Mouse (Mus musculus) inflammation-experienced regulatory T-cells, adult 6 months (primary cell): ENCODE measurements around the gene Arhgap40. TPM values are rescaled to one million over a fixed set of nuclear protein-coding genes. Genes with fewer than 3 reads are reported as not detected.

Source experiments
- ATAC-seq: one replicate; pipeline ENCODE4 v1.8.0; 2017
- polyA plus RNA-seq, 3 experiments: library from polyadenylated mRNA; unstranded; fragments of 100-300 nt; shearing (Covaris generic); gene quantifications; one replicate each; pipeline ENCODE4 v1.2.1; 2017

Arhgap40 gene
- polyA plus RNA-seq, 3 experiments from 2014 or later: not detected

DNA sequence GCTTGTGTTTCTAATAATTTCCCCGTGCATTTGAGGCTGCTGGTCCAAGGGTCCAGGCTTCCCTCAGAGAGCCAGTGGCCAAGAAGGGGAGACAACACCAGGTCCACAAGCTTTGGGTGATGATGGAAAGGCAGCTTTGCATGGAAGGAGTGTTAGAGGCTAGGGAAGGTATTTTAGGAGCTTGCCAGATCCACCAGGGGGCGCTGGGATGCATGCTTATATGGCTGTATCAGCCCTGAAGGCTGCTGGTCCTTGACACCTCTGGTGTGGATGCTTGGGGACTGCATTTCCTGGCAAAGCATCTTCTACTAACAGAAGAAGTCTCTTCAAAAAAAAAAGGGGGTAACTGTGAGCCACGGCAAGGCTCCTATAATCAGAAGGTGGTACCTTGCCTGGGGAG, 37.5 kb downstream of the Arhgap40 start:
- peak; percentile 67 for ATAC-seq

DNA sequence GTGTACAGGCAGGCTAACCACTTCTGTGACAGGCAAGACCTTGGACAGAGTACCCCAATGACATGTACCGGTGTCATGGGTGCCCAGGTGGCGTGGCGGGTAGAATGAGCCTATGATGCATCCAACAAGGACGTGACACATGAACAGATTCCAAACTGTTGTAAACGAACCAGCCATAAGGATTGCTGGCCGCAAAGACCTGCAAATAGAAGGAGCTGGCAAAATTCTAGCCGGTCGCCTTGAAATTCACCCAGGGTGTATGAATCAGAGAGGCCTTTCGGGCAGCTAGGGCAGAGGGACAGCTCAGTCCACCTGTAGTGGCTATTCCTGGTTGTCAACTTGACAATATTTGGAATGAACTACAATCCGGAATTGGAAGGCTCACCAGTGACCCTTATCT, 41.8 kb downstream of the Arhgap40 start:
- ATAC-seq: no peak

DNA sequence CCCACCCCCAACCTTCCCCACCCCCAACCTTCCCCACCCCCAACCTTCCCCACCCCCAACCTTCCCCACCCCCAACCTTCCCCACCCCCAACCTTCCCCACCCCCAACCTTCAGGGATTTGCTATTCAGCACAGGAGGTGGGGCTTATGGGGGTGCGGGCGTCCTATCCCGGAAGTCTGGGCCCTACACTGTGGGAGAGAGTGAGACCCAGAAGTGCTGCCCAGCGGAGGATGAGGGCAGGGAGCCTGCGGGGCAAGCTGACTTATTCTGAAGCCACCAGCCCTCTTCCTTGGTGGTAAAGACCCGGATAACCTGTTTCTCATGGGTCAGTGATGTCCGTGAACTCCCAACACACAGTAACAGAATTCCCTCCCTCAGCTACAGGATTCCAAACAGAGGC, 42.7 kb downstream of the Arhgap40 start:
- ATAC-seq: no peak

DNA sequence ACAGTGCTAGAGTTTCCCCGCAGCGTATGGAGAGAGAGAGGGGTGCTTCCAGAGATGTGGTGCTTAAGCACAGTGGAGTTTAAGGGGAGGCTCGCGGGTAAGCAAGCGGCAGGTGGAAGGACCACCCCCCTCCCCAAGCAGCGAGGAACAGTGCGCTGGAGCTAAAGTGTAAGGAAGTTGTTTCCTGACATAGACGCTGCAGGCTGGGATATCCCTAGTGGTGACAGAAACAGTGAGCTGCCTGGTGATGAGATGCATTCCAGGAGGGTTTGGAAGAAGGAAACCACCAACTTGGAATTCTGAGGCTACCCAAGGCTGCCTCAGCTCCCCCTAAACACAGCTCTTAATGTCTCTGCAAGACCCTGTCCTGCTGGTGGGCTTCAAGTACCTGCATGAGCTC, 43.2 kb downstream of the Arhgap40 start:
- ATAC-seq: no peak

DNA sequence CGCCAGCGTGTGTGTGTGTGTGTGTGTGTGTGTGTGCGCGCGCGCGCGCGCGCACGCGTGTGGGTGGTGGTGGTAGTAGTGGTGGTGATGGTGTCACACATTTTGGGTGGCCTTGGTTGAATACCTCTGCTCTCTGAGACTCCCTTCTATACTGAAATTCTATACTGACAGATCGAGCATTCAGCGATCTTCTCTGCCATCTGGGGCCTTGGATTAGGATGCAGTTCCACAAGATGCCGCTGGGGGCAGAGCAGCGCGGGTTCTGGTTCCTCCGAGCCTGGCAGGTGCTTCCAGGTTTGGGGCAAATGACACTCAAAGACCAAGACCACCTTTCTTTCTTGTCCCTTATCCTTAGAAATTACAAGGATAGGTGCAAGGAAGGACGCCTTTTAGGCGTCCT, 43.6 kb downstream of the Arhgap40 start:
- ATAC-seq: peak; percentile 56

DNA sequence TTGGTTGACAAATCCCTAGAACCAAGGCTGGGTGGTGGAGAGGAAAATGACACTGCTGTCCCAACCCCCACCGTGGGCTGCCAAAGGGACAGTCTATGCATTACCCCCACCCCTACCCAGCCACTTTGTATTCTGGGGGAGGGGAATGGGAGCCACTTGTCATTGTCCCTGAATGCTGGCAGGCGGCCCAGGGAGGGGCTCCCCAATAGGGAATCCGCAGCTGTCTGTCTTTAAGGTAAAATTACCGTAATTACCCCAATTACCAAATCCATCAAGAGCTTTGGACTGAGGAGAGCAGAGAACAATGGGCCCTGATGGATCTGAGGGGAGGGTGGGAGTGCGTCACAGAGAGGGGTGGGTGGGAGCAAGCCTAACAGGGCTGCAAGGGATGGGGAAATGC, 44.2 kb downstream of the Arhgap40 start:
- ATAC-seq: no peak

DNA sequence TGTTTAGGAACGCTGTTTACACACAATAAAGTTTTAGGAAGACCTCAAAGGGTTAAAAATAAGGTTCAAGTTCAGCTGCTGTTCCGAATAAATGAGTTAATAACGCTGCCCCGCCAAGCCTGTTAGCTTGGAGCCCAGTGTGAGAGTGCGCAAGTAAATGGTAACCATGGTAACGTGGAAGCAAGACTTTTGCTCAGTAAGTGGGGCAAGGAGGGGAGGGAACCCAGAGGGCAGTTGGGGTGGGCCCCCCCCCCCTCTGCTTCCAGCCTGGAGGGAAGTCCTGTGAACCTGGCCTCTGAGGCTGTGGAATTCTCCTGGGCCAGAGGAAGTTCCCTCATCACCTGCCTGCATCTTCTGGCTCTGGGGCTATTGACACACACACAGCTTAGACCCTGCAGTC, 47.3 kb downstream of the Arhgap40 start:
- ATAC-seq: no peak

DNA sequence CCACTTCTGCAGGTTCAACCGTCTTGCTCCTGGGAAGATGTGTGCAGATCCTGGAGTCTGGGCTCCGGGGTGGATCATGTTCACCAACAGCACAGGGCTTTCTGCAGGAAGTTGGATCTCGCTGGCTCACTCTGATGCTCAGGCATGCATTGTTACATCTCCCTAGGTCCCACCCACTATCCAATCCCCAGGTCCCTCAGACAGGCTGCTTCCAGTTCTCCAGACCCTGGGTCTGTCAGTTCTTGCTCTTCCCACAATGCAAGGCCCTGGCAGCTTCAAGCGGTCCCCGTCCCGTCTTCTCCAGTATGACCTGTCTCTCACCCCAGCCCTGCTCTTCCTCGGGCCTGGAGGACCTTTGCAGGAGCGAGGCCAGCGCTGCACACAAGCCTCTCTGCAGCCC, 48.2 kb downstream of the Arhgap40 start:
- no peak for ATAC-seq

DNA sequence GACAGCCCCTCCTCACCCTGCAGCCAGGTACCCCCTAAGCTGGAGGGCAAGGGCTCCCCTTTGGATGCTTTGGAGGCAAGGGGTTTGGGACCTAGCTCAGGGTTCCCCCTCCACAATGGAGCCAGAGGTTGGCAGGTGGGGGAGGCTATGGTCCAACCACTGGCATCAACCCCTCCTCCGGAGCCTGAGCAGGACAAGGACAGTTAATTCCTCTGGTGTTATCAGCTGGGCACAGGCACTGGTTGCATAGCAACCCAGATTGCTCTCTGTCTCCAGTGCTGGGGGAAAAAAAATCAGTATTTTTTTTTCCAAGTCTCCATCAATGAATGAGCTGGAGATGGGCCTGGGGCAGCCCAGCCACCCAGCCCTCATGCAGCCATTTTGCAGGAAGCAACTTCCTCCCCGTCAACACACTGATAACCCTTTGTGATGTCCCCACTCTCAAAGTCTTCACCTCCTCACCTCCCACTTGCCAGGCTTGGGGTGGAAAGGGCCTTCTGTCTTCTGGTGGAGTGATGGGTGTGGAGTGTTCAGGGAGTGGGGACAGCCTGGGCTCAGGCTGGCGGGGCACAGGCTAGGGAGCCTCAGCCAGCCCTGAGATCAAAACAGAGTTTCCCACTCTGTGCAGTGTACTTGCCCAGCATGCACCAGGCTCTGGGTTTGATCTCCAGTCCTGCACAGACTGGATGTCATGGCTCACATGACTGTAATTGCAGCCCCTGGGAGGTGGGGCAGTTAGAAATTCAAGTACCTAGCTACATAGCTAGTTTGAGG, 49.0 kb downstream of the Arhgap40 start:
- ATAC-seq: no peak

DNA sequence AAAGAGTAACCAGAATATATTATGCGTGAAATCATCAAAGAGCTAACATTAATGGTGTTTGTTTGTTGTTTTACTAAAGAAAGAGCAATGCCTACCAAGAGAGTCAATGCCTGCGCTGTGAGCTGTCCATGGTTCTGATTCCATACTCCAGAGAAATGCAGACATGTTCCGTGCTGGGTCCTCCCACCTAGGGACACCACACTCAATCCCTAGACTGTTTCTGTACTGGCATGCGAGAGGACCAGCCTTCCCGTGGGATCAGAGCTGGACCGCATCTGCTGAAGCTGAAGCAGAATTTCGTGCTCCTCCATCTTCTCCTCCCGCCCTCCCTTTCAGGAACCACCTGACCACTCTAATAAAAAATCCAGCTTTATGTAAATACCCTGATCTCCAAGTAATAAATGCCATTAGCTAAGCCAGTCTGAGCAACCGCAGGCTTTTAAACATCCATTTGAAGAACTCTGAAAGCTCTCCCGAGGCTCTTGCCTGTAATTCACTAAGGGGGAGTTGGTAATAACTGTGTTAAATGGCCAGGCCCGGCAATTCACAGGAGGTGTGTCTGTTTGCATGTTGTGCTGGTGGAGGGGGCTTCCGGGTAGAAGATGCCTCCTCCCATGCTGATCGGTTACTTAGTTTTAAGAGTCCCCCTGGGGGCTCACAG, 58.0 kb downstream of the Arhgap40 start:
- no peak for ATAC-seq

DNA sequence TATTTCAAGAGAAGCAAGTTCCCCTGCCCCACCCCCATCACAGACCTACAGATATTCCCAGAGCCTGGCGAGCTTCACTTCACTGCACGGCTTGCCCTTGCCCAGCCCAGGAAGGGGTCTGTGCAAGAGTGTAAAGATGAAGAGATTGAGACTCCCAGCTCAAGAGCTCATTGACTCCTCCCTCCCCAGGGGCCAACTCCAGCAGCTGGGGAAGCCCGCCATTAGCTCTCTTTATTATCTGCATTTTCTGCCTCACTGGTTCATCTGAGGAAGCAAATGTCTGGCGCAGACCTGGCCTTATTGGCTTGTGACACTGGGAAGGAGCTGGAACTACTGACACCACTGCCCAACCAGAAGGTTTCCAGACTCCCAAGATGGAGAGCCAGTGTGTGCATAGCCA, 67.4 kb downstream of the Arhgap40 start:
- ATAC-seq: no peak

DNA sequence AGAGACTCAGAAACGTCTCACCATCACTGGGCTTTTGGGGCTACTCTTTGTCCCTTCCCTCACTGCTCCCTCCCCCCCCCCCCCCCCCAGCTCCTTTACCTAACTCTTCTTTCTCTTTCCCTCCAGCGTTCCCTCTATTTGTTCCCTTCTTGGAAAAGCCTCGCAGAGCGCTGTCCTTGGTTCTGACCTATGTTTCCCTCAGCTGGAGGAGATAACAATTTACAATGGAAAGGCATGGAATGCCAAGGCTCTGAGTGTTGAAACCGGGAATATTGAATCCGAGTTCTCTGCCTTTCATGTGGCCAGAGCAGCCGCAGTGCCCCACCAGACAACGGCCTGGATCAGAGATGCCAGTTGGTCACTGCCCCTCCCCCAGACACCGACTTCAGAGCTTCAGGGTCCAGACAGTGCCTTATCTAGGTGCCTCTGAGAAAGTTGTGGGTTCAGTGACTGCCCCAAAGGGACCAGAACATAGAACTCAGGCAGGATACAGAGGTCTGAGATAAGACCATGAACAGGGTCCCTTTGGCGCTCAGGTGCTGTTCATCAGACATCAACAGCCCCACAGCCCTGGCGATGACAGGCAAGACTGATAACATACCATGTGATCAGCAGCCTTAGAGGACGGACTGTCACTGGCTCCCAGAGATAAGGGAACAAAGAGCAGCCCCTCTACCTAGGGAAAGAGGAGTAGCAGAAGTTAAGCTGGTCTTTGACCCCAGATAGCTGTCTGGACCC, 72.2 kb downstream of the Arhgap40 start:
- no peak for ATAC-seq

DNA sequence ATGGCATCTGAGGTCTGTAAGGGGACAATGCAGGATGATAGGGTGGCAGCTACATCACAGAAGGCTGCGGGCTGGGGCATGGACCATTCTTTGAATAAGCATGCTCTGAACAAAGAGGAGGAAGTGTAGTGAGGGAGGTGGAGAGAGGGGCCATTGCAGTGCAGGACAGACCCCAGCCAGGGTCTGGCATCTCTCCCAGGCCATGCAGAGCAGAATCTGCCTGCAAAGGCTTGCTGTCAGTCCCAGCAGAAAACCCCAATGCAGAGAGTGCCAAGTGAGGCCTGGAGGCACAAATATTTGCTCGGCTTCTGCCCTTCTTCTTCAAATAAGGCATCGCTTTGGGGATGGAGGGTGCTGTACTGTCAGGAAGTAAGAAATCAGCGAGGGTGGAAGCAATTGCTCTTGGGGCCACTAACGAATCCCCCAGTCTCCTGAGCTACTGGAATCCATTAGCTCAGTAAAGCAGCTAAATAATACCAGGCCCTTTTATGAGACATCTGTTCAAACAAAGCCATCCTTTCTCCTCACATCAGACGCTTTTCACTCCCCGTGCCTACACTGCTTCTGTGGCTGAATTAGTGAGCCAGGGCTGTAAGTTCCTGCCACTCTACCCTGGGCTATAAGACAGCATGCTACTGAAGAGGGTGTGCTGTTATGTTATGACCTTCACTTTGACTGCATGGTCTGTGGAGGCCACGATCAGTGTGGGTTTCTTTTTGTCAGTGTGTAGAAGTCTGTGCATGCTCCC, 76.1 kb downstream of the Arhgap40 start:
- no peak for ATAC-seq

DNA sequence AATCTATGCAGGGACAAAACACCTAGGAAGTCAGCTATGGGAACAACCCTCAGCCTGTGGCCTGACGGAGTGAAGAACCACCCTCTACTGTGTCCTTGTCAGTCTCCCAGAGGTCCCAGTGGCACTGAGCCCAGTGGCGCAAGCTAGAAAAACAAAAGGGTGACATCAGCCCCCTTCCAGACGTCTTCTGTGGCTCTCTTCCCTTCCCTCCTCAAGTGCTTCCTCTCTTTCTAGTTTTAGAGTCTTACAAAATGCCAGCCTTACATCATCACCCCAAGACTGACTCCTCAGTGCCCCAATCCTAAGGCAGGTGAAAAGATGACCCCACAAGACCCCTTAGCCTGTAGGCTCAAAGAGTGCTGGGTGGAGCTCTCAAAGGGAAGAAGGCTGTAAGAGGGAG, 77.9 kb downstream of the Arhgap40 start:
- no peak for ATAC-seq

DNA sequence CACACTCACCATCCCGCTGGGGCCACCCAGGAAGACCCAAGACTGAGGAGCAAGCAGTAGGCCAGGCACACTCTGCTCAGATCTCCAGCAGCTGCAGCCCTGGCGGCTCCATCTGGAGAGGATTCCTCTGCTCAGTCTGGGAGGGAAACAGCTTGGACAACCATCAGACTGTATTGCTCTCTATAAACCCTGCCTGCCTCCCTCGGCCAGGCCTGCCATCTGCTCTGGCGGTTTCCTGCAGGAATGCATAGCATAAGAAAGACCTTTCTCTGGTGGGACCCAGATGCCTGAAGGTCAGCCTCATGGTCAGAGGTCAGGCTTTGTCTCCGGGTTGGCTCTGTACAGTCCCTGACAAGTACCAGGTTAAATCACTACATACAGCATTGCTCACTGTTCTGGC, 78.7 kb downstream of the Arhgap40 start:
- ATAC-seq: no peak

DNA sequence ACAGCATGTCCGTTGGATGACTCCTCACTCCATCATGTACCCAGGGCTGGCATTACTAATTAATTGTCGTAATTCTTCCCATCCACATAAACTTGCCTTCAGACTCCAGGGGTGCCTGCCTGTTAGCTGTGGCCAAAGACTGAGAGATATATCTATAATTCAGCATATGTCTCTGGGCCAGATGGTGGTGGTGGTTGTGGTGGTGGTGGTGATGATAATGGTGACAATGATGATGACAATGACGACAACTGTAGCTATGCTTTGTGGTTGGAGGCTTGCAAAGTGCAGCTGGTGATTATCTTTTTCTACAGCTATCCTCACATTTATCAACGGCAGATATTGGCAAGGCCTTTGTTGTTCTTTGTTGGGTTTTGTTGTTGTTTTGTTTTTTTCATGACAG, 80.8 kb downstream of the Arhgap40 start:
- no peak for ATAC-seq

DNA sequence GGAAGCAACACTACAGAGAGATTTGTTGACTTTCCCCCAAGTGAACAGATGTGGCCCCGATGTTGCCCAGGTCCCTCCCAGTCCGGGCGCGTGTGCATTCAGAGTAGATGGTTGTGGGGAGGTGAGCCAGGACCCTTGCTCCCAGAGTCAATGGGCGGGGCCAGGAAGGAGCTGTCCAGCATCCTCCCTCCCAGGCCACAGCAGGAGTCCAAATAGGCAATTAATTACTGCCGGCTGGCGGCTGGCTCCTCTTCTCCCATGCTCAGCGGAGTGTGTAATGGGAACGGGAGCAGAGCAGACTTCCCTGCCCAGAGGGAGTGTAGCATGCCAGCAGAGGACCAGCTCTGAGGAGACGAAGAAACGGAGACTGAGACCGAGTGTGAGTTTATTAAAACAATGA, 82.5 kb downstream of the Arhgap40 start:
- ATAC-seq: no peak

DNA sequence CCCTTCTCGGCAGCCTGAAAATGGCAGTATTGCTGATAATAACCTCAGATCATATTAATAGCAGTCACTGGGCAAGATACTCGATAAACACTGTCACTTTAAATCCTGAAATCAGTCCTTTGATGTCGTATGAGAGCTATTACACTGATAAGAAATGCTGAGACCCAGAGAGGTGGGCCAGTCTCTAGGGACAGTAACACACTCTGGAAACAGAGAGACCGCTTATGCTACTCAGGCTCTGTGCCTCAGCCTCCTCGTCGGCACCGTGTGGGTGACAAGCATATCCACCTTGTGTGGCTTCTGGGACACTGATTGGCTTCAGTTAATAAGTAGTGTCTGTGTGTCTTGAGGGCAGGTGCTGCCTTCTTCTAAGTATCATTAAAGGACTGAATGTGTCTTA, 83.0 kb downstream of the Arhgap40 start:
- no peak for ATAC-seq

DNA sequence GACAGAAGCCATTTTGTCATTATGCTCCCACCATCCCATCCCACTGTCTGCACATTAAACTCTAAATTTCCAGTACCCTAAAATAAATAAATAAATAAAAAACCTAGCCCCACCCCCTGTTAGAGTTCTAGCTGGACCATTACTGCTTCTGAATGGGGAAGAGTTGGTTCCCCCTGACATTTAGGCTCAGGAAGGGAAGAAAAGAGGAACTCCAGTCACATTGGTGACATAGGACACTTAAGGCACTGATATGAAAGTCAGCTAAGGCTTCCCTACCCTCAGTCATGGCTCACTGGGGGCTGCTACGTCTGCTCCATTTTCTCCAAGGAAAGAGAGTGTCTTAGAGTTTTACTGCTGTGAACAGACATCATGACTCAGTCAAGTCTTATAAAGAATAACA, 84.2 kb downstream of the Arhgap40 start:
- ATAC-seq: no peak
